Mouse (Mus musculus): ENCODE data around the gene Hrh3. TPM values are rescaled to one million over a fixed set of nuclear protein-coding genes. Genes with fewer than 3 reads are reported as not detected.

The Hrh3 gene
- total RNA-seq, 4 experiments from 2014 or later: not detected

- DNase-seq (ENCODE audit: low spot score in 2 of 2): no peak
Measured at GRCm38 (mm10) chr2:180069770-180070480, 34.4 kb downstream of the Hrh3 start.

- no peak for DNase-seq (ENCODE audit: low spot score in 2 of 2)
Measured at GRCm38 (mm10) chr2:180063338-180064131, 40.8 kb downstream of the Hrh3 start.

- DNase-seq (ENCODE audit: low spot score in 2 of 2): peak in 1 of 2 experiments; percentile 20
Measured at GRCm38 (mm10) chr2:180053001-180053400, 51.3 kb downstream of the Hrh3 start.

- no peak for DNase-seq (ENCODE audit: low spot score in 2 of 2)
Measured at GRCm38 (mm10) chr2:180051986-180052733, 52.1 kb downstream of the Hrh3 start.

- peak; percentile 52 to 64 for DNase-seq (ENCODE audit: low spot score in 2 of 2)
Measured at GRCm38 (mm10) chr2:180050986-180051385, 53.3 kb downstream of the Hrh3 start.

Other genes starting within 250 kb of the Hrh3 start
- 1 to 10 TPM; 7.2 to 9.6 (median 8.8) TPM for gene Taf4, start 127.8 kb downstream of the Hrh3 start, total RNA-seq (2022)
- gene Lsm14b, start 79.5 kb downstream of the Hrh3 start, total RNA-seq (2022): 10 to 100 TPM; 48.2 to 51.7 (median 50.2) TPM
- 100 to 1,000 TPM; 137 to 165 (median 152) TPM for gene Psma7, start 62.1 kb downstream of the Hrh3 start, total RNA-seq (2022)
- 1 to 10 TPM; 1.8 to 2.5 (median 2.1) TPM for gene Ss18l1, start 62.0 kb downstream of the Hrh3 start, total RNA-seq (2022)
- gene Mtg2, start 33.9 kb downstream of the Hrh3 start, total RNA-seq (2022): 10 to 100 TPM; 14.1 to 17.9 (median 16.3) TPM
- gene Osbpl2, start 14.8 kb upstream of the Hrh3 start, total RNA-seq (2022): 10 to 100 TPM; 16.6 to 19.2 (median 18.1) TPM
- 100 to 1,000 TPM; 124 to 131 (median 129) TPM for gene Adrm1, start 67.0 kb upstream of the Hrh3 start, total RNA-seq (2022)
- 10 to 100 TPM; 10.8 to 16.5 (median 13.8) TPM for gene Lama5, start 121.4 kb upstream of the Hrh3 start, total RNA-seq (2022)
- gene Rps21, start 152.9 kb upstream of the Hrh3 start, total RNA-seq (2022): 100 to 1,000 TPM; 348 to 580 (median 436) TPM
- 10 to 100 TPM in 1 of 4 experiments, 1 to 10 TPM in 3; 8.1 to 10.8 (median 9.0) TPM for gene Cables2, start 169.0 kb upstream of the Hrh3 start, total RNA-seq (2022)
- gene Rbbp8nl, start 185.4 kb upstream of the Hrh3 start, total RNA-seq (2022): not detected
- not detected for gene Gata5, start 230.2 kb upstream of the Hrh3 start, total RNA-seq (2022)